Mouse (Mus musculus): Measurements from ENCODE around the gene Prkcg. TPM values are rescaled to one million over a fixed set of nuclear protein-coding genes. Genes with fewer than 3 reads are reported as not detected.

Gene Prkcg
- polyA plus RNA-seq, 1 experiment from 2014 or later, result 0.30 TPM

- WGBS, result 74% methylated on average over 1 of the region's 1 CpGs
Measured at GRCm38 (mm10) chr7:3323826-3324225, 34.8 kb downstream of the Prkcg start.

GRCm38 (mm10) chr7:3327961-3328360 is 39.0 kb downstream of the Prkcg start:
- H3K36me3 ChIP-seq, result no peaks in the 10 kb centered on the region
- no peak overlapping the region for H3K4me3 ChIP-seq
- 59% methylated on average over 4 of the region's 4 CpGs for WGBS
- H3K9ac ChIP-seq, result no peak overlapping the region
- peaks cover 17% of the 10 kb centered on the region for H3K4me1 ChIP-seq (replicated peaks)
- no peak overlapping the region for H3K27ac ChIP-seq
- no peaks in the 10 kb centered on the region for H3K9me3 ChIP-seq (replicated peaks)
- ATAC-seq (replicated peaks; ENCODE audit: insufficient number of reproducible peaks, insufficient read depth, low FRiP score, low read depth), result no peak
- H3K4me2 ChIP-seq, result no peak overlapping the region
- H3K27me3 ChIP-seq, result peaks cover 35% of the 10 kb centered on the region

More at GRCm38 (mm10) chr7:3323826-3324225, 34.8 kb downstream of the Prkcg start:
- H3K9ac ChIP-seq, result no peak overlapping the region
- H3K4me2 ChIP-seq, result no peak overlapping the region
- H3K27ac ChIP-seq, result no peak overlapping the region
- no peak for ATAC-seq (replicated peaks; ENCODE audit: insufficient number of reproducible peaks, insufficient read depth, low FRiP score, low read depth)
- no peaks in the 10 kb centered on the region for H3K36me3 ChIP-seq
- H3K4me1 ChIP-seq (replicated peaks), result no peaks in the 10 kb centered on the region
- H3K9me3 ChIP-seq (replicated peaks), result no peaks in the 10 kb centered on the region
- H3K27me3 ChIP-seq, result peaks cover under 1% of the 10 kb centered on the region; the same call in 1 of the 2 replicates
- no peak overlapping the region for H3K4me3 ChIP-seq

- WGBS, result 15% methylated on average over 31 of the region's 31 CpGs
- peak overlapping the region; percentile 49 for H3K4me2 ChIP-seq
- 0 out of 2 replicates have a peak overlapping the region, but pooled peaks have one; percentile 15 for H3K4me3 ChIP-seq
- no peaks in the 10 kb centered on the region for H3K9me3 ChIP-seq (replicated peaks)
- peaks cover 18% of the 10 kb centered on the region for H3K4me1 ChIP-seq (replicated peaks)
- peaks cover 52% of the 10 kb centered on the region for H3K27me3 ChIP-seq
- ATAC-seq (replicated peaks; ENCODE audit: insufficient number of reproducible peaks, insufficient read depth, low FRiP score, low read depth), result no peak
- no peaks in the 10 kb centered on the region for H3K36me3 ChIP-seq
- H3K27ac ChIP-seq, result no peak overlapping the region
- no peak overlapping the region for H3K9ac ChIP-seq
Measured at GRCm38 (mm10) chr7:3329776-3330546, 41.0 kb downstream of the Prkcg start.

- Histone ChIP-seq H3K27ac (no peak overlapping the region), H3K27me3 (peaks cover 54% of the 10 kb centered on the region), H3K4me3 (peak overlapping the region; percentile 57), H3K4me1 (replicated peaks) (peaks cover 18% of the 10 kb centered on the region), H3K36me3 (no peaks in the 10 kb centered on the region), H3K4me2 (peak overlapping the region; percentile 65), H3K9me3 (replicated peaks) (no peaks in the 10 kb centered on the region), H3K9ac (no peak overlapping the region)
- ATAC-seq (replicated peaks; ENCODE audit: insufficient number of reproducible peaks, insufficient read depth, low FRiP score, low read depth), result no peak
- 52% methylated on average over 6 of the region's 6 CpGs for WGBS
Measured at GRCm38 (mm10) chr7:3331171-3331570, 42.2 kb downstream of the Prkcg start.

GRCm38 (mm10) chr7:3331581-3332223 is 42.7 kb downstream of the Prkcg start:
- ATAC-seq (replicated peaks; ENCODE audit: insufficient number of reproducible peaks, insufficient read depth, low FRiP score, low read depth), result peak; percentile 88
- peak overlapping the region; percentile 38; the same call in 1 of the 2 replicates for H3K9ac ChIP-seq
- peaks cover 18% of the 10 kb centered on the region for H3K4me1 ChIP-seq (replicated peaks)
- under 1% methylated on average over 27 of the region's 27 CpGs for WGBS
- peak overlapping the region; percentile 57 for H3K4me3 ChIP-seq
- peak overlapping the region; percentile 54 for H3K27ac ChIP-seq
- H3K4me2 ChIP-seq, result peak overlapping the region; percentile 65
- no peaks in the 10 kb centered on the region for H3K9me3 ChIP-seq (replicated peaks)
- no peaks in the 10 kb centered on the region for H3K36me3 ChIP-seq
- peaks cover 54% of the 10 kb centered on the region for H3K27me3 ChIP-seq

- 0% methylated on average over 4 of the region's 4 CpGs for WGBS
- Histone ChIP-seq H3K4me3 (peak overlapping the region; percentile 57), H3K4me1 (replicated peaks) (peaks cover 18% of the 10 kb centered on the region), H3K9ac (peak overlapping the region; percentile 38; the same call in 1 of the 2 replicates), H3K4me2 (peak overlapping the region; percentile 65), H3K27me3 (peaks cover 54% of the 10 kb centered on the region), H3K27ac (peak overlapping the region; percentile 54), H3K9me3 (replicated peaks) (no peaks in the 10 kb centered on the region), H3K36me3 (no peaks in the 10 kb centered on the region)
- ATAC-seq (replicated peaks; ENCODE audit: insufficient number of reproducible peaks, insufficient read depth, low FRiP score, low read depth), result no peak
Measured at GRCm38 (mm10) chr7:3332224-3332615, 43.2 kb downstream of the Prkcg start.

GRCm38 (mm10) chr7:3332619-3333521 is 43.9 kb downstream of the Prkcg start, which contains the start of gene Cacng7:
TSS of gene Cacng7 (plus strand) at chr7:3332955.
- ATAC-seq (replicated peaks; ENCODE audit: insufficient number of reproducible peaks, insufficient read depth, low FRiP score, low read depth), result peak; percentile 44
- Histone ChIP-seq H3K9ac (peak within 1 kb of the TSS; percentile 53), H3K4me1 (replicated peaks) (peaks cover 18% of the 10 kb centered on the region), H3K27me3 (peaks cover 54% of the 10 kb centered on the region), H3K36me3 (no peaks in the 10 kb centered on the region), H3K9me3 (replicated peaks) (no peaks in the 10 kb centered on the region), H3K27ac (peak within 1 kb of the TSS; percentile 54), H3K4me2 (peak within 1 kb of the TSS; percentile 65), H3K4me3 (peak within 1 kb of the TSS; percentile 57)
- WGBS, result 2% methylated on average over 65 of the region's 65 CpGs

- H3K9me3 ChIP-seq (replicated peaks), result no peaks in the 10 kb centered on the region
- H3K4me3 ChIP-seq, result peak overlapping the region; percentile 57
- H3K27me3 ChIP-seq, result peaks cover 57% of the 10 kb centered on the region
- peak overlapping the region; percentile 65 for H3K4me2 ChIP-seq
- no peak for ATAC-seq (replicated peaks; ENCODE audit: insufficient number of reproducible peaks, insufficient read depth, low FRiP score, low read depth)
- no peak overlapping the region for H3K27ac ChIP-seq
- no peak overlapping the region for H3K9ac ChIP-seq
- peaks cover 18% of the 10 kb centered on the region for H3K4me1 ChIP-seq (replicated peaks)
- no peaks in the 10 kb centered on the region for H3K36me3 ChIP-seq
- WGBS, result 13% methylated on average over 5 of the region's 5 CpGs
Measured at GRCm38 (mm10) chr7:3333542-3333941, 44.6 kb downstream of the Prkcg start.

GRCm38 (mm10) chr7:3336412-3336811 is 47.4 kb downstream of the Prkcg start:
- 63% methylated on average over 17 of the region's 17 CpGs for WGBS
- no peak for ATAC-seq (replicated peaks; ENCODE audit: insufficient number of reproducible peaks, insufficient read depth, low FRiP score, low read depth)
- Histone ChIP-seq H3K27me3 (peaks cover 33% of the 10 kb centered on the region), H3K9me3 (replicated peaks) (no peaks in the 10 kb centered on the region), H3K4me3 (no peak overlapping the region), H3K4me2 (no peak overlapping the region), H3K9ac (no peak overlapping the region), H3K27ac (no peak overlapping the region), H3K36me3 (no peaks in the 10 kb centered on the region), H3K4me1 (replicated peaks) (peaks cover 11% of the 10 kb centered on the region)

- Histone ChIP-seq H3K9me3 (replicated peaks) (no peaks in the 10 kb centered on the region), H3K27me3 (peaks cover 18% of the 10 kb centered on the region), H3K36me3 (no peaks in the 10 kb centered on the region), H3K4me2 (no peak overlapping the region), H3K4me3 (no peak overlapping the region), H3K4me1 (replicated peaks) (no peaks in the 10 kb centered on the region), H3K9ac (no peak overlapping the region), H3K27ac (no peak overlapping the region)
- no peak for ATAC-seq (replicated peaks; ENCODE audit: insufficient number of reproducible peaks, insufficient read depth, low FRiP score, low read depth)
- WGBS, result 62% methylated on average over 11 of the region's 11 CpGs
Measured at GRCm38 (mm10) chr7:3338286-3338935, 49.4 kb downstream of the Prkcg start.

Data from heart, embryonic 15.5 days (tissue).